Mouse (Mus musculus) neural tube, embryonic 12.5 days (tissue): Measurements from ENCODE around the gene Rnaseh2a. TPM values are rescaled to one million over a fixed set of nuclear protein-coding genes. Genes with fewer than 3 reads are reported as not detected.

Experiments used
- ATAC-seq: fragments of 200-750 bp; cut with Nextera tagmentation; 2 replicates; pipeline ENCODE4 v1.8.0; 2017; ENCODE audit warnings: low read depth, mild to moderate bottlenecking, moderate TSS enrichment, moderate library complexity; ENCODE audit not compliant: low FRiP score
- H3K27ac ChIP-seq: fragments of 300-500 bp; sonication (generic); 2 replicates; pipeline ENCODE4 v1.5.1; 2016
- H3K27me3 ChIP-seq: fragments of 300-500 bp; sonication (generic); replicated peaks from 2 replicates; pipeline ENCODE4 v1.6.1; 2016; ENCODE audit warnings: mild to moderate bottlenecking
- H3K36me3 ChIP-seq: fragments of 300-500 bp; sonication (generic); 2 replicates; pipeline ENCODE4 v1.6.1; 2016; ENCODE audit warnings: mild to moderate bottlenecking
- H3K4me1 ChIP-seq: fragments of 300-500 bp; sonication (generic); 2 replicates; pipeline ENCODE4 v1.6.1; 2016
- H3K4me2 ChIP-seq: fragments of 300-500 bp; sonication (generic); replicated peaks from 2 replicates; pipeline ENCODE4 v1.6.1; 2016; ENCODE audit warnings: mild to moderate bottlenecking
- H3K4me3 ChIP-seq: fragments of 300-500 bp; sonication (generic); 2 replicates; pipeline ENCODE4 v1.5.1; 2016
- H3K9ac ChIP-seq: fragments of 300-500 bp; sonication (generic); 2 replicates; pipeline ENCODE4 v1.6.1; 2016; ENCODE audit warnings: mild to moderate bottlenecking
- H3K9me3 ChIP-seq: fragments of 300-500 bp; sonication (generic); 2 replicates; pipeline ENCODE4 v1.6.1; 2016; ENCODE audit warnings: mild to moderate bottlenecking
- WGBS: fragments of 180-500 bp; shearing (Covaris S2); methylation state at CpG from one replicate; pipeline ENCODE4 v1.1.7; 2016; 5-methylcytosine and 5-hydroxymethylcytosine counted together
- microRNA-seq: library from miRNA; unstranded; fragments of <30 nt; microRNA quantifications from one replicate; pipeline ENCODE4, GENCODE M21; 2017
- polyA plus RNA-seq: library from polyadenylated mRNA; unstranded; fragments of >200 nt; fragmentation: Nextera tagmentation; extraction: Ambion mirVana; gene quantifications from 2 replicates; pipeline ENCODE4 v1.2.1, GENCODE M21; 2016

Rnaseh2a gene
- polyA plus RNA-seq, 1 experiment from 2014 or later: 78.4 TPM

DNA sequence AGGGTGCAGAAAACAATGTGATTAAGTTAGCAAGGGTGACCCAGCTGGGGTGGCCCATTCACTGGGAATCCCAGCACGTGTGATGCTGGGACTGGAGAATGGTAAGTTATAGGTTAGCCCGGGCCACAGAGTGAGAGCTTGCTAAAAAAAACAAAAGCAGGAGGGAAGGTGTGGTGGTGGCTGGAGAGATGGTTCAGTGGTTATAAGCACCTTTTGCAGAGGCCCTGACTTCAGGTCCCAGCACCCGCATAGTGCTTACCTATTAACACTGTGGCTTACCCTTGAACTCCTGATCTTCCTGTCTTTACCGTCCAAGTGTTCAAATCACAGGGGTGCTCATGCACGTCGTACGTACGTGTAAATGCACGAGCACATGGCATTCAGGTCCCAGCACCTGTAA is 62.5 kb downstream of the Rnaseh2a start:
- H3K36me3 ChIP-seq: peaks cover 18% of the 10 kb centered on the region
- 91% methylated on average over 9 of the region's 9 CpGs for WGBS
- H3K27me3 ChIP-seq: peaks cover 38% of the 10 kb centered on the region
- no peaks in the 10 kb centered on the region for H3K9me3 ChIP-seq
- no peak overlapping the region for H3K9ac ChIP-seq
- no peak overlapping the region for H3K27ac ChIP-seq
- no peak overlapping the region for H3K4me3 ChIP-seq
- ATAC-seq: no peak
- peaks cover 22% of the 10 kb centered on the region for H3K4me1 ChIP-seq
- H3K4me2 ChIP-seq: no peak overlapping the region

Small RNA genes within 50 kb of the gene (microRNA-seq; reads per million reads assigned to microRNA genes)
- gene Gm24197: not detected

Other genes starting within 250 kb of the Rnaseh2a start
- gene G430095P16Rik, start 246.8 kb downstream of the Rnaseh2a start, polyA plus RNA-seq: 2.5 and 2.6 TPM in 2 replicates
- gene Nfix, start 169.4 kb downstream of the Rnaseh2a start, polyA plus RNA-seq: 8.4 and 11.2 TPM in 2 replicates
- 6.5 and 8.3 TPM in 2 replicates for gene Dand5, start 146.9 kb downstream of the Rnaseh2a start, polyA plus RNA-seq
- gene Gadd45gip1, start 138.2 kb downstream of the Rnaseh2a start, polyA plus RNA-seq: 39.7 and 40.1 TPM in 2 replicates
- gene Rad23a, start 129.1 kb downstream of the Rnaseh2a start, polyA plus RNA-seq: 89.7 and 94.8 TPM in 2 replicates
- gene Calr, start 122.8 kb downstream of the Rnaseh2a start, polyA plus RNA-seq: 753 and 769 TPM in 2 replicates
- 108 and 110 TPM in 2 replicates for gene Farsa, start 112.8 kb downstream of the Rnaseh2a start, polyA plus RNA-seq
- gene Syce2, start 97.7 kb downstream of the Rnaseh2a start, polyA plus RNA-seq: 34.2 and 34.9 TPM in 2 replicates
- 32.1 and 37.0 TPM in 2 replicates for gene Gcdh, start 75.8 kb downstream of the Rnaseh2a start, polyA plus RNA-seq
- gene Klf1, start 67.8 kb downstream of the Rnaseh2a start, polyA plus RNA-seq: 3.4 and 4.0 TPM in 2 replicates
- gene Dnase2a, start 61.2 kb downstream of the Rnaseh2a start, polyA plus RNA-seq: 5.2 and 6.5 TPM in 2 replicates
- gene Mast1, start 32.4 kb downstream of the Rnaseh2a start, polyA plus RNA-seq: 43.0 and 44.9 TPM in 2 replicates
- 0.93 and 1.1 TPM in 2 replicates for gene Rtbdn, start 22.8 kb downstream of the Rnaseh2a start, polyA plus RNA-seq
- not detected in 2 replicates for gene Gm49661, start 334 bp downstream of the Rnaseh2a start, polyA plus RNA-seq
- gene Prdx2, start 180 bp downstream of the Rnaseh2a start, polyA plus RNA-seq: 1,247 and 1,331 TPM in 2 replicates
- 9.9 TPM in 2 replicates for gene Junb, start 9.0 kb upstream of the Rnaseh2a start, polyA plus RNA-seq
- 17.6 and 18.2 TPM in 2 replicates for gene Hook2, start 20.8 kb upstream of the Rnaseh2a start, polyA plus RNA-seq
- not detected in 2 replicates for gene Best2, start 44.8 kb upstream of the Rnaseh2a start, polyA plus RNA-seq
- gene Asna1, start 55.5 kb upstream of the Rnaseh2a start, polyA plus RNA-seq: 144 and 150 TPM in 2 replicates
- gene Trir, start 57.1 kb upstream of the Rnaseh2a start, polyA plus RNA-seq: 180 and 189 TPM in 2 replicates
- gene Tnpo2, start 67.1 kb upstream of the Rnaseh2a start, polyA plus RNA-seq: 39.2 and 40.4 TPM in 2 replicates
- 38.1 and 40.5 TPM in 2 replicates for gene Fbxw9, start 90.3 kb upstream of the Rnaseh2a start, polyA plus RNA-seq
- gene Gm5741, start 98.2 kb upstream of the Rnaseh2a start, polyA plus RNA-seq: not detected in 2 replicates
- gene Dhps, start 102.0 kb upstream of the Rnaseh2a start, polyA plus RNA-seq: 76.3 and 87.4 TPM in 2 replicates
- gene Wdr83os, start 111.0 kb upstream of the Rnaseh2a start, polyA plus RNA-seq: 104 and 111 TPM in 2 replicates
- 54.6 and 57.9 TPM in 2 replicates for gene Wdr83, start 111.5 kb upstream of the Rnaseh2a start, polyA plus RNA-seq
- gene Man2b1, start 113.5 kb upstream of the Rnaseh2a start, polyA plus RNA-seq: 18.0 and 18.7 TPM in 2 replicates
- gene Zfp791, start 153.3 kb upstream of the Rnaseh2a start, polyA plus RNA-seq: 1.4 TPM in 2 replicates
- not detected in 2 replicates for gene Cks1brt, start 182.2 kb upstream of the Rnaseh2a start, polyA plus RNA-seq